Mouse (Mus musculus): ENCODE results near the gene Bloc1s3.

Gene Bloc1s3

GRCm38 (mm10) chr7:19508924-19509568 is 879 bp upstream of the Bloc1s3 start:
- no peak for TF ChIP-seq POU5F1 (IDR thresholded peaks at IDR 0.05; ENCODE audit: borderline replicate concordance, low read length)
- TF ChIP-seq CTCF (conservative IDR thresholded peaks at IDR 0.05; ENCODE audit: low read length): no peak
- no peak for TF ChIP-seq NANOG (IDR thresholded peaks at IDR 0.05; ENCODE audit: borderline replicate concordance, low read length)
- Histone ChIP-seq H3K9me3 (ENCODE audit: low read length) (no peaks in the 10 kb centered on the region), H3K27me3 (ENCODE audit: insufficient read depth, low read length) (no peaks in the 10 kb centered on the region), H3K36me3 (ENCODE audit: insufficient read depth, low read length) (no peaks in the 10 kb centered on the region), H3K4me1 (replicated peaks; ENCODE audit: low read depth, low read length) (peaks cover 44% of the 10 kb centered on the region), H3K4me3 (replicated peaks; ENCODE audit: low read length) (peak overlapping the region; percentile 89)

DNA sequence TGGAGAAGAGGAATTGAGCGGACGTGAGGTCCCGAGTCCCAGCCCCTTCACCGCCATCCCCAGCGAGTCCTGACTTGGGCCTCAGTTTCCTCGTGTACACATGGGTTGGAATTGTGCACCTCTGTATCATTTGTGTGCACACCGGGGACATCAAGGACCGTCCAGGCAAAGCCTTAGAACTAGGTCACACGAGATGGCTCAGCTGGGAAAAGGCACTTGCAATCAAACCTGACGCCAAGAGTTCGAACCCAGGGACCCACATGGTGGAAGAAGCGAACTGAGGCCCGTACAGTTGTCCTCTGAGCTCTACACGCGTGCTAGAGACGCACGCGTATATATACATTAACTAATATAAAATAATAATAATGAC is 570 bp downstream of the Bloc1s3 start:
- Histone ChIP-seq H3K27me3 (ENCODE audit: insufficient read depth, low read length) (no peaks in the 10 kb centered on the region), H3K36me3 (ENCODE audit: insufficient read depth, low read length) (no peaks in the 10 kb centered on the region), H3K4me3 (replicated peaks; ENCODE audit: low read length) (peak overlapping the region; percentile 89), H3K4me1 (replicated peaks; ENCODE audit: low read depth, low read length) (peaks cover 46% of the 10 kb centered on the region), H3K9me3 (ENCODE audit: low read length) (no peaks in the 10 kb centered on the region)
- TF ChIP-seq NANOG (IDR thresholded peaks at IDR 0.05; ENCODE audit: borderline replicate concordance, low read length) (no peak), CTCF (conservative IDR thresholded peaks at IDR 0.05; ENCODE audit: low read length) (no peak), POU5F1 (IDR thresholded peaks at IDR 0.05; ENCODE audit: borderline replicate concordance, low read length) (no peak)

DNA sequence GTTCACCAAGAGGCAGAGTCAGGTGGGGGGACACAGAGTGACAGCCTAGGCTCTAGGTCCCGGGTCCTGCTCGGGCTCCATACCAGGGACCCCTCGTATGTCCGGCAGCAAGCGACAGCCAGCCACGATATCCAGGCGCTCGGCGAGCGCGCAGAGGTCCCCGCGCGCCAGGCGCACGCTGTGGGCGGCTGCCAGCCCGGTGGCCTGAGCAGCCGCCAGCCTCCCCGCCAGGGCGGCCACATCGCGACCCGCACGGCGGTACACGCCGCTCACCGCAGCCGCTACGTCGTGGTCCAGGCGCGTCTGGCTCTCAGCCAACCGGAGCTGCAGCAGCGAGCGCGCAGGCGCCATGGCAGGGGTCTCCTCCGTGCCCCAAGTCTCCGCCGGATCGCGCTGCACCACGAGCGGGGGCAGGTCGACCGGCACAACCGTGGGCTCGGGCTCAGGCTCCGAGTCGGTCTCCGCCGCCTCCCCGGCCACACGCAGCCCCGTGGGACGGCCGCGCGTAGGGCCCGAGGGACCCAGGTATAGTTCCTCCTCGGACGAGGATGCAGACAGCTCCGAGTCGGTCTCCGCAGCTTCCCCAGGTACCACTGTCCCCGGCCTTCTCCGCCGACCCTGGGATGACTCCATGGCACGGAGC is 1.1 kb downstream of the Bloc1s3 start:
- Histone ChIP-seq H3K4me1 (replicated peaks; ENCODE audit: low read depth, low read length) (peaks cover 42% of the 10 kb centered on the region), H3K9me3 (ENCODE audit: low read length) (no peaks in the 10 kb centered on the region), H3K27me3 (ENCODE audit: insufficient read depth, low read length) (no peaks in the 10 kb centered on the region), H3K36me3 (ENCODE audit: insufficient read depth, low read length) (no peaks in the 10 kb centered on the region), H3K4me3 (replicated peaks; ENCODE audit: low read length) (peak overlapping the region; percentile 89)
- TF ChIP-seq POU5F1 (IDR thresholded peaks at IDR 0.05; ENCODE audit: borderline replicate concordance, low read length): no peak
- no peak for TF ChIP-seq CTCF (conservative IDR thresholded peaks at IDR 0.05; ENCODE audit: low read length)
- no peak for TF ChIP-seq NANOG (IDR thresholded peaks at IDR 0.05; ENCODE audit: borderline replicate concordance, low read length)

- Histone ChIP-seq H3K4me1 (replicated peaks; ENCODE audit: low read depth, low read length) (peaks cover 44% of the 10 kb centered on the region), H3K36me3 (ENCODE audit: insufficient read depth, low read length) (no peaks in the 10 kb centered on the region), H3K9me3 (ENCODE audit: low read length) (no peaks in the 10 kb centered on the region), H3K4me3 (replicated peaks; ENCODE audit: low read length) (peak overlapping the region; percentile 89), H3K27me3 (ENCODE audit: insufficient read depth, low read length) (no peaks in the 10 kb centered on the region)
- TF ChIP-seq POU5F1 (IDR thresholded peaks at IDR 0.05; ENCODE audit: borderline replicate concordance, low read length): no peak
- peak; percentile 35 for TF ChIP-seq CTCF (conservative IDR thresholded peaks at IDR 0.05; ENCODE audit: low read length)
Measured at GRCm38 (mm10) chr7:19506326-19506725, 1.8 kb downstream of the Bloc1s3 start.

GRCm38 (mm10) chr7:19503481-19504068 is 4.6 kb downstream of the Bloc1s3 start:
- H3K9me3 ChIP-seq (ENCODE audit: low read length): no peaks in the 10 kb centered on the region
- no peak for TF ChIP-seq POU5F1 (IDR thresholded peaks at IDR 0.05; ENCODE audit: borderline replicate concordance, low read length)
- TF ChIP-seq CTCF (conservative IDR thresholded peaks at IDR 0.05; ENCODE audit: low read length): peak; percentile 87
- no peaks in the 10 kb centered on the region for H3K27me3 ChIP-seq (ENCODE audit: insufficient read depth, low read length)
- no peak overlapping the region for H3K4me3 ChIP-seq (replicated peaks; ENCODE audit: low read length)
- no peaks in the 10 kb centered on the region for H3K36me3 ChIP-seq (ENCODE audit: insufficient read depth, low read length)
- peaks cover 51% of the 10 kb centered on the region for H3K4me1 ChIP-seq (replicated peaks; ENCODE audit: low read depth, low read length)

- peaks cover 54% of the 10 kb centered on the region for H3K4me1 ChIP-seq (replicated peaks; ENCODE audit: low read depth, low read length)
- no peak for TF ChIP-seq POU5F1 (IDR thresholded peaks at IDR 0.05; ENCODE audit: borderline replicate concordance, low read length)
- no peak for TF ChIP-seq CTCF (conservative IDR thresholded peaks at IDR 0.05; ENCODE audit: low read length)
- no peak for TF ChIP-seq NANOG (IDR thresholded peaks at IDR 0.05; ENCODE audit: borderline replicate concordance, low read length)
- H3K4me3 ChIP-seq (replicated peaks; ENCODE audit: low read length): no peak overlapping the region
- no peaks in the 10 kb centered on the region for H3K9me3 ChIP-seq (ENCODE audit: low read length)
- no peaks in the 10 kb centered on the region for H3K36me3 ChIP-seq (ENCODE audit: insufficient read depth, low read length)
- H3K27me3 ChIP-seq (ENCODE audit: insufficient read depth, low read length): no peaks in the 10 kb centered on the region
Measured at GRCm38 (mm10) chr7:19501658-19502057, 6.5 kb downstream of the Bloc1s3 start.

DNA sequence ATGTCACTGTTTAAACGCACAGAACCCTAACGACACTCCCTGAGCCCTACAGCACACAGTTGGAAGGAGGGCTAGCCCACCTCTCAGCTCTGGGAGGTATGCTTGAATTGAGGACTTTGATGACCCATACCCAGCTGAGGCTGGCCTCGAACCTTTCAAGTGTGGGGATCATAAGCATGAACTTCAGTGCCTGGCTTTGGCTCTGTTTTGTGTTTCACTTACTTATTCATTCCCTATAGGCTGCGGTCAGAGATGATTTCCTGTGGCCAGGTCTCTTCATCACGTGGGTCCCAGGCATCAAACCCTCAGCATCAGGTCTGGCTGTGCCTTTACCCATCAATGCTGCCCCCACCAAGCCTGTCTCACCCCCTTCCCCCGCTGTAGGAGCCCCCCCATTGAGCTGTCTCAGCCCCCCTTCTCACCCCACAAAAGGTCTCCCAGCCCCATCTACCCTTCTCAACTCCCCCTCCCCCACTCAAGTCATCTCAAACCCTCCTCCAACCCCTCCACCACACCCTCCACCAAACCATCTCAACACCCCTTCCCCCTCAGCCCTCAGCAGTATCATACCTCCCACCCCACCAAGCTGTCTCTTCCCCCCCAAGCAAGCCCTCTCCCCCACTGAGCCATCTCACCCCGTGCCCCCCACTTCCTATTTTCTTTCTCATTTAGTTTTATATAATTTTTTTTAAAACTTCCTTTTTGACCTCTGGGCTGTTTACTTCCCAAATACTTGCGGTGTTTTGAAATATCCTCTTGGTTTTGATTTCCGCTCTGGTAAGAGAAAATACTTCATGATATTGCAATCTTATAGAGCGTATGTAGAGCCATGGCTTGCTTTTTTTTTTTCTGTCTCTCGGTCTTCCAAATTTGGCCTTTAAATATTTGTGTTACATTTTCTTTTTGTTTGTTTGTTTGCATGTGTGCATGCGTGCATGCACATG is 7.5 kb downstream of the Bloc1s3 start:
- H3K4me1 ChIP-seq (replicated peaks; ENCODE audit: low read depth, low read length): peaks cover 56% of the 10 kb centered on the region
- no peak overlapping the region for H3K4me3 ChIP-seq (replicated peaks; ENCODE audit: low read length)
- peaks cover 5% of the 10 kb centered on the region for H3K27me3 ChIP-seq (ENCODE audit: insufficient read depth, low read length)
- TF ChIP-seq POU5F1 (IDR thresholded peaks at IDR 0.05; ENCODE audit: borderline replicate concordance, low read length) (no peak), NANOG (IDR thresholded peaks at IDR 0.05; ENCODE audit: borderline replicate concordance, low read length) (no peak), CTCF (conservative IDR thresholded peaks at IDR 0.05; ENCODE audit: low read length) (no peak)
- H3K9me3 ChIP-seq (ENCODE audit: low read length): no peaks in the 10 kb centered on the region
- no peaks in the 10 kb centered on the region for H3K36me3 ChIP-seq (ENCODE audit: insufficient read depth, low read length)

DNA sequence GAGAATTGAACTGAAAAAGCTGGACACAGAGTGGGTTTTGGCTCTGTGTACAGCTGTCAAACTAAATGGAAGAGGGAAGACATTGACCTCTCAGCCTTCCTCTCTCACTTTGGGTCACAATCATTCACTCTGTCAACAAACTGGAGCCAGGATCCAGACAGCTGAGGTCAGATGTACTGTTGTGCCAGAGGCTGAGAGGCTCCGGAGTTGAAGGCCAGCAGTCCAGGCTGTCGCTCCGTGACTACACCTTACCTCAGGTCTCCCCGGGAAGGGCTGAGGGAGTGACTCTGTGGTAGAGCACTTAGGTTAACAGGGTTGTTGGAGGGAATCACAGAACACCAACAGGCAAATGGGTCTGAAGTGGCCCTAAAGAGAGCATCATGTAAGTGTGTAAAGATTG is 9.8 kb downstream of the Bloc1s3 start:
- H3K4me1 ChIP-seq (replicated peaks; ENCODE audit: low read depth, low read length): peaks cover 57% of the 10 kb centered on the region
- H3K9me3 ChIP-seq (ENCODE audit: low read length): 0 out of 2 replicates have a peak, but pooled peaks cover 3% of the 10 kb centered on the region
- TF ChIP-seq NANOG (IDR thresholded peaks at IDR 0.05; ENCODE audit: borderline replicate concordance, low read length): no peak
- TF ChIP-seq CTCF (conservative IDR thresholded peaks at IDR 0.05; ENCODE audit: low read length): no peak
- no peak for TF ChIP-seq POU5F1 (IDR thresholded peaks at IDR 0.05; ENCODE audit: borderline replicate concordance, low read length)

More for the DNA sequence above, 9.8 kb downstream of the Bloc1s3 start:
- Histone ChIP-seq H3K4me3 (replicated peaks; ENCODE audit: low read length) (no peak overlapping the region), H3K36me3 (ENCODE audit: insufficient read depth, low read length) (no peaks in the 10 kb centered on the region), H3K27me3 (ENCODE audit: insufficient read depth, low read length) (peaks cover 25% of the 10 kb centered on the region)

Measured in E14TG2a.4 (cell line).